Mouse (Mus musculus) liver, embryonic 14.5 days (tissue): ENCODE measurements at regions not wholly inside any gene's neighbourhood (a gene's known extent, or its start where the extent isn't known, plus 50 kb on each side); places are given as distances from the start of the nearest gene placed in this dataset.

Experiments used
- ATAC-seq: fragments of 200-750 bp; cut with Nextera tagmentation; 2 replicates; pipeline ENCODE4 v1.8.0; 2017; ENCODE audit warnings: moderate number of reproducible peaks, mild to moderate bottlenecking, moderate library complexity; ENCODE audit not compliant: insufficient read depth
- DNase-seq, 3 experiments: peaks; one replicate each; pipeline ENCODE4 v3.0.0-alpha.2; 2012 to 2013; ENCODE audit warnings: low read depth in 3 of 3, low spot score in 3 of 3
- H3K27ac ChIP-seq: fragments of 300-500 bp; sonication (generic); 2 replicates; pipeline ENCODE4 v1.5.1; 2014; ENCODE audit warnings: moderate library complexity, mild to moderate bottlenecking, control low read depth, inconsistent platforms
- H3K27me3 ChIP-seq: fragments of 300-500 bp; sonication (generic); 2 replicates; pipeline ENCODE4 v1.6.1; 2014; ENCODE audit warnings: mild to moderate bottlenecking, low read length, moderate library complexity; ENCODE audit not compliant: control insufficient read depth, insufficient read depth
- H3K36me3 ChIP-seq: fragments of 300-500 bp; sonication (generic); replicated peaks from 2 replicates; pipeline ENCODE4 v1.6.1; 2014; ENCODE audit warnings: low read depth; ENCODE audit not compliant: control insufficient read depth, insufficient read depth
- H3K4me1 ChIP-seq, 2 experiments: fragments of 200-500 bp in 1 of 2; fragments of 300-500 bp in 1 of 2; sonication (generic) in 1 of 2; replicated peaks; 2 replicates each; pipeline ENCODE4 v1.6.1; 2012 to 2014; ENCODE audit warnings: antibody characterized with exemption in 1 of 2, inconsistent platforms in 1 of 2, low read length in 1 of 2; ENCODE audit not compliant: control insufficient read depth in 2 of 2, insufficient read depth in 2 of 2
- H3K4me2 ChIP-seq: fragments of 300-500 bp; sonication (generic); 2 replicates; pipeline ENCODE4 v1.6.1; 2014; ENCODE audit warnings: low read depth, mild to moderate bottlenecking, control low read depth, moderate library complexity
- H3K4me3 ChIP-seq, 2 experiments: fragments of 200-500 bp in 1 of 2; fragments of 300-500 bp in 1 of 2; sonication (generic) in 1 of 2; 2 replicates each; pipeline ENCODE4 v1.5.1; 2012 to 2014; ENCODE audit warnings: low read depth in 2 of 2, low read length in 2 of 2, mild to moderate bottlenecking in 2 of 2, control low read depth in 1 of 2, inconsistent platforms in 1 of 2, moderate library complexity in 1 of 2; ENCODE audit not compliant: insufficient read depth in 1 of 2
- H3K9ac ChIP-seq: fragments of 300-500 bp; sonication (generic); replicated peaks from 2 replicates; pipeline ENCODE4 v1.6.1; 2014; ENCODE audit warnings: mild to moderate bottlenecking, control low read depth, moderate library complexity
- H3K9me3 ChIP-seq: fragments of 300-500 bp; sonication (generic); 2 replicates; pipeline ENCODE4 v1.6.1; 2016; ENCODE audit warnings: low read length, mixed read lengths; ENCODE audit not compliant: control insufficient read depth
- CTCF ChIP-seq: IDR thresholded peaks from 2 replicates; pipeline ENCODE4 v1.5.1; 2016; ENCODE audit warnings: antibody characterized with exemption, low read depth, control low read depth
- EP300 ChIP-seq: IDR thresholded peaks from 2 replicates; pipeline ENCODE4 v1.6.1; 2016; ENCODE audit warnings: antibody characterized with exemption, low read depth
- WGBS: fragments of 180-500 bp; shearing (Covaris S2); extraction: QIAGEN DNeasy Blood & Tissue Kit; methylation state at CpG from one replicate; pipeline ENCODE4 v1.1.7; 2014; ENCODE audit not compliant: insufficient replicate concordance; 5-methylcytosine and 5-hydroxymethylcytosine counted together

DNA sequence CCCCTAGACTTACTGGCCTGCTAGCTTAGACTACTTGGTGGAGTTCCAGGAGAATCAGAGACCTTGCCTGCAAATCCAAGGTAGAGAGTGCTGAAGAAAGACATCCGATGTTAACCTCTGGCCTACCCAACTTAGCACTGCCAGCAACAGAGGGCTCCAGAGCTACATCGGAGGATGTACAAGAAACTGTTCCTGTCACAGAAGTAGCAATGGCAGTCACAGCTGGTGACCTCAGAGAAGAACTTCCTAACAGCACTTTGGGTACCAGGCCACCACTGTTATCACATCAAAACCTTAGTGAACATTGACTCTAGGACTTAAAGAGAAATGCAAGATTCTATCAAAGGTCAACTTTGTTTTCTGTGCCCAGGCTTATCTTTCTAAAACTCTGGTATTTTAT lies 180.0 kb downstream of the Sox4 start:
- H3K9ac ChIP-seq, result no peak overlapping the region
- H3K4me1 ChIP-seq, result no peaks in the 10 kb centered on the region; a peak in 1 of 4 replicates
- 54% methylated on average over 2 of the region's 2 CpGs for WGBS
- no peaks in the 10 kb centered on the region for H3K9me3 ChIP-seq
- H3K27ac ChIP-seq, result no peak overlapping the region
- no peaks in the 10 kb centered on the region for H3K36me3 ChIP-seq
- H3K27me3 ChIP-seq, result no peaks in the 10 kb centered on the region
- TF ChIP-seq CTCF, result no peak
- no peak overlapping the region for H3K4me2 ChIP-seq
- ATAC-seq (no peak), DNase-seq (no peak)
- no peak overlapping the region for H3K4me3 ChIP-seq

DNA sequence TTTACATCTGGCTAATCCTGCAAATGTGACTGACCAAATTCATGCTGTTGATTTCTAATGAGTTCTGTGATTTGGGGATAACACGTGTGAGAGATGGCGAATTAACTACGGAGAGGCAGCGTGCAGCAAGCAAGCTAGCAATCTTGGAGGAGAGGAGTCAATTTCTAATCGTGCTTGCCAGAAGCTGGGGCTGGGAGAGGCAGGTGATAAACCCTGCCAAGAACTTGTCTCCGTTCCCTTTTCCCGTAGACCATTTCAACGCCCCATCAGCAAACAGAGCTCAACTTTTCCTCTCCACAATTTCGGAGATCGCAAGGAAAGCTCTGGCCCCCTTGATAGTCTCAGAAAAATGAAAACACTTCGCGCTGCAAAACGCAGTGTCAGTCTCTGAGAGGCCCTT lies 183.0 kb downstream of the Sox4 start:
- no peak for ATAC-seq
- Histone ChIP-seq H3K4me2 (no peak overlapping the region), H3K4me1 (no peaks in the 10 kb centered on the region; a peak in 1 of 4 replicates)

GRCm38 (mm10) chr13:28770018-28770417 lies 183.5 kb downstream of the Sox4 start:
- no peak for ATAC-seq
- Histone ChIP-seq H3K36me3 (no peaks in the 10 kb centered on the region), H3K4me2 (no peak overlapping the region), H3K27me3 (no peaks in the 10 kb centered on the region), H3K27ac (no peak overlapping the region), H3K4me1 (no peaks in the 10 kb centered on the region; a peak in 1 of 4 replicates), H3K9ac (no peak overlapping the region), H3K9me3 (no peaks in the 10 kb centered on the region), H3K4me3 (no peak overlapping the region)
- no peak for TF ChIP-seq CTCF
- TF ChIP-seq EP300, result no peak
- WGBS, result 27% methylated on average over 4 of the region's 4 CpGs
- DNase-seq, result no peak

More for the DNA sequence above, 183.0 kb downstream of the Sox4 start:
- Histone ChIP-seq H3K27ac (no peak overlapping the region), H3K36me3 (no peaks in the 10 kb centered on the region), H3K27me3 (no peaks in the 10 kb centered on the region), H3K9me3 (no peaks in the 10 kb centered on the region), H3K9ac (no peak overlapping the region), H3K4me3 (no peak overlapping the region)
- TF ChIP-seq EP300 (no peak), CTCF (no peak)
- WGBS, result 27% methylated on average over 13 of the region's 13 CpGs
- DNase-seq, result no peak

- DNase-seq (no peak), ATAC-seq (no peak)
- Histone ChIP-seq H3K9me3 (no peaks in the 10 kb centered on the region), H3K36me3 (no peaks in the 10 kb centered on the region), H3K4me1 (no peaks in the 10 kb centered on the region; a peak in 1 of 4 replicates), H3K27me3 (no peaks in the 10 kb centered on the region), H3K4me3 (no peak overlapping the region), H3K9ac (no peak overlapping the region), H3K4me2 (no peak overlapping the region), H3K27ac (no peak overlapping the region)
- WGBS, result 75% methylated on average over 14 of the region's 14 CpGs
- no peak for TF ChIP-seq EP300
- no peak for TF ChIP-seq CTCF
These were observed 184.6 kb downstream of the Sox4 start for GRCm38 (mm10) chr13:28768717-28769426.

- Histone ChIP-seq H3K27ac (no peak overlapping the region), H3K36me3 (no peaks in the 10 kb centered on the region), H3K27me3 (no peaks in the 10 kb centered on the region), H3K4me2 (no peak overlapping the region), H3K9ac (no peak overlapping the region), H3K4me1 (peaks cover 0 to 9% of the 10 kb centered on the region in 2 experiments; a peak in 2 of 4 replicates), H3K9me3 (no peaks in the 10 kb centered on the region), H3K4me3 (no peak overlapping the region)
- 44% methylated on average over 2 of the region's 2 CpGs for WGBS
- DNase-seq, result no peak
- no peak for ATAC-seq
- TF ChIP-seq CTCF (no peak), EP300 (no peak)
These were observed 191.0 kb downstream of the Sox4 start for GRCm38 (mm10) chr13:28762555-28762954.
